Mouse (Mus musculus): Measurements from ENCODE around the gene Nr1i2. TPM values are rescaled to one million over a fixed set of nuclear protein-coding genes. Genes with fewer than 3 reads are reported as not detected.
A peak's percentile ranks its signal among the peaks of the same experiment; 100 is the strongest.

Gene Nr1i2
- total and polyA plus RNA-seq, 2 experiments = 45.8 to 72.3 TPM

GRCm38 (mm10) chr16:38326778-38327397, 32.3 kb upstream of the Nr1i2 start:
- Histone ChIP-seq H3K36me3 (ENCODE audit: control insufficient read depth, insufficient read depth, low read length) (no peaks in the 10 kb centered on the region), H3K9ac (ENCODE audit: low read depth, low read length) (no peak overlapping the region), H3K27me3 (ENCODE audit: control insufficient read depth, insufficient read depth, low read length) (no peaks in the 10 kb centered on the region), H3K27ac (replicated peaks; ENCODE audit: insufficient read depth, low read depth, low read length) (no peak overlapping the region), H3K79me2 (ENCODE audit: control insufficient read depth, insufficient read depth, low read length) (no peaks in the 10 kb centered on the region), H3K4me3 (ENCODE audit: insufficient read depth, low read depth, low read length) (no peak overlapping the region), H3K4me1 (ENCODE audit: control insufficient read depth, insufficient read depth, low read length) (no peaks in the 10 kb centered on the region)
- TF ChIP-seq CTCF (IDR thresholded peaks at IDR 0.05; ENCODE audit: low read depth, low read length) = no peak
- TF ChIP-seq POLR2A (IDR thresholded peaks at IDR 0.05; ENCODE audit: extremely low read depth, insufficient read depth, low read length) = no peak
- no peak for DNase-seq (ENCODE audit: extremely low read depth, low read depth, low spot score)
- 89% methylated on average over 11 of the region's 11 CpGs for WGBS

DNA sequence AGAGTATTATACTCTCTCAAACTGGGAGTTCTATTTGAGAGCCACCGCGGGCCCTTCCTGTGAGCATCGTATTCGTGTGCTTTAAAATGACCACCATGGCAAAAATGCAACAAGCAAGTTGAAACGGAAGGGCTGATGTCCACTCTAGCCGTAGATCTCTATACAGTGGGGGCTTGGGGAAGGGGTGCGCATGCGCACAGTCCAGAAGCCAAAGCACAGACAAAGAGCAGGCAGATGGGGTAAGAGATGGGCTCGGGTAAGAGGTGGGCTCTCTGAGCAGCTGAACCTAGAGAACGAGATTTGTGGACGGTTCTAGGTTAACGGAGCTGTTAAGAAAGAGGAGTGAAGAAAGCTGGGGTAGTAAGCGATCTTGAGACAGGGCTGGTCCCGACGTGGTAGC, 29.7 kb upstream of the Nr1i2 start:
- H3K27ac ChIP-seq (replicated peaks; ENCODE audit: insufficient read depth, low read depth, low read length) = no peak overlapping the region
- no peaks in the 10 kb centered on the region for H3K79me2 ChIP-seq (ENCODE audit: control insufficient read depth, insufficient read depth, low read length)
- no peak overlapping the region for H3K4me3 ChIP-seq (ENCODE audit: insufficient read depth, low read depth, low read length)
- WGBS = 93% methylated on average over 15 of the region's 15 CpGs
- DNase-seq (ENCODE audit: extremely low read depth, low read depth, low spot score) = no peak
- TF ChIP-seq POLR2A (IDR thresholded peaks at IDR 0.05; ENCODE audit: extremely low read depth, insufficient read depth, low read length) = no peak
- no peak for TF ChIP-seq CTCF (IDR thresholded peaks at IDR 0.05; ENCODE audit: low read depth, low read length)
- H3K9ac ChIP-seq (ENCODE audit: low read depth, low read length) = no peak overlapping the region
- no peaks in the 10 kb centered on the region for H3K27me3 ChIP-seq (ENCODE audit: control insufficient read depth, insufficient read depth, low read length)
- no peaks in the 10 kb centered on the region; the same call in 1 of the 2 replicates for H3K4me1 ChIP-seq (ENCODE audit: control insufficient read depth, insufficient read depth, low read length)
- H3K36me3 ChIP-seq (ENCODE audit: control insufficient read depth, insufficient read depth, low read length) = no peaks in the 10 kb centered on the region

DNA sequence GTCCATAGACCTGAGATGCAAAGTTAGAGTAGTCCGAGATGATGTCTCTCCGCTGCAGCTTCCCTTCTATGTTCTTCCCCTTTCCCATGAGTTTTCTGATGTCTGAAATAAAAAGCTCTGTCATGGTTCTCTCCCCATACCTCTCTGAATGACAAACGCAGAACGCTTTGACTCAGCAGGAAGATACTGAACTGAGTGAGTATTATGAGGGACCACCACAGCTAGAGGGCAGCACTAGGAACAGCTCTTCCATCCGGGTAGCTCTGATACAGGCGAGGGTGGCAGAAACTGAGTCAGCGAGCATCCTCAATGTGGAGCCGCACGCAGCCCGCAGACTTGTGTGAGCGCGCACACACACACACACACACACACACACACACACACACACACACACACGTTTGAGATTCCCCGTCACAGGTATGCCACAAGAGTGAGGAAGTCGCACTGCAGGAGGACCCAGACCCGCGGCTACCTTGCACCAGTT, 26.9 kb upstream of the Nr1i2 start:
- WGBS = 36% methylated on average over 17 of the region's 17 CpGs
- TF ChIP-seq CTCF (IDR thresholded peaks at IDR 0.05; ENCODE audit: low read depth, low read length) = peak; percentile 69
- no peak for TF ChIP-seq POLR2A (IDR thresholded peaks at IDR 0.05; ENCODE audit: extremely low read depth, insufficient read depth, low read length)

DNA sequence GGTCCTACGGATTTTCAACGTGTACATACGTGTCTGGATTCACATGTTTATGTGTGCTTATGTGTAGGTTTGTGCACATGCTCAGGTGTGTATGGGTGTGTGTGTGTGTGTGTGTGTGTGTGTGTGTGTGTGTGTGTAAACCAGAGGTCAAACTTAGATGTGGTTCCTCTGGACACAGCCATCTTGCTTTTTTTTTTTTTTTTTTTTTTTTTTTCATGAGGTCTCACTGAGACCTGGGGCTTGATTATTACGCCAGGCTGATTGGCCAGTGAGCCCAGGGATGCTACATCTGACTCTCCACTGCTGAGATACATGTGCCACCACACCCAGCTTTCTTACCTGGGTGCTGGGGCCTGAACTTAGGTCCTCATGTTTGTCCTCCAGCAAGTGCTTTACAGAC, 24.5 kb upstream of the Nr1i2 start:
- no peak for DNase-seq (ENCODE audit: extremely low read depth, low read depth, low spot score)
- no peak overlapping the region for H3K27ac ChIP-seq (replicated peaks; ENCODE audit: insufficient read depth, low read depth, low read length)
- H3K79me2 ChIP-seq (ENCODE audit: control insufficient read depth, insufficient read depth, low read length) = no peaks in the 10 kb centered on the region
- WGBS = 94% methylated on average over 4 of the region's 4 CpGs
- H3K4me3 ChIP-seq (ENCODE audit: insufficient read depth, low read depth, low read length) = no peak overlapping the region
- no peaks in the 10 kb centered on the region; the same call in 1 of the 2 replicates for H3K4me1 ChIP-seq (ENCODE audit: control insufficient read depth, insufficient read depth, low read length)
- no peak for TF ChIP-seq POLR2A (IDR thresholded peaks at IDR 0.05; ENCODE audit: extremely low read depth, insufficient read depth, low read length)
- no peaks in the 10 kb centered on the region for H3K36me3 ChIP-seq (ENCODE audit: control insufficient read depth, insufficient read depth, low read length)
- no peak overlapping the region for H3K9ac ChIP-seq (ENCODE audit: low read depth, low read length)
- H3K27me3 ChIP-seq (ENCODE audit: control insufficient read depth, insufficient read depth, low read length) = no peaks in the 10 kb centered on the region

More for the DNA sequence above, 26.9 kb upstream of the Nr1i2 start:
- no peak overlapping the region for H3K4me3 ChIP-seq (ENCODE audit: insufficient read depth, low read depth, low read length)
- DNase-seq (ENCODE audit: extremely low read depth, low read depth, low spot score) = peak; percentile 26
- no peaks in the 10 kb centered on the region; the same call in 1 of the 2 replicates for H3K4me1 ChIP-seq (ENCODE audit: control insufficient read depth, insufficient read depth, low read length)
- H3K9ac ChIP-seq (ENCODE audit: low read depth, low read length) = no peak overlapping the region
- H3K27me3 ChIP-seq (ENCODE audit: control insufficient read depth, insufficient read depth, low read length) = no peaks in the 10 kb centered on the region
- H3K79me2 ChIP-seq (ENCODE audit: control insufficient read depth, insufficient read depth, low read length) = no peaks in the 10 kb centered on the region
- H3K27ac ChIP-seq (replicated peaks; ENCODE audit: insufficient read depth, low read depth, low read length) = no peak overlapping the region
- H3K36me3 ChIP-seq (ENCODE audit: control insufficient read depth, insufficient read depth, low read length) = no peaks in the 10 kb centered on the region

DNA sequence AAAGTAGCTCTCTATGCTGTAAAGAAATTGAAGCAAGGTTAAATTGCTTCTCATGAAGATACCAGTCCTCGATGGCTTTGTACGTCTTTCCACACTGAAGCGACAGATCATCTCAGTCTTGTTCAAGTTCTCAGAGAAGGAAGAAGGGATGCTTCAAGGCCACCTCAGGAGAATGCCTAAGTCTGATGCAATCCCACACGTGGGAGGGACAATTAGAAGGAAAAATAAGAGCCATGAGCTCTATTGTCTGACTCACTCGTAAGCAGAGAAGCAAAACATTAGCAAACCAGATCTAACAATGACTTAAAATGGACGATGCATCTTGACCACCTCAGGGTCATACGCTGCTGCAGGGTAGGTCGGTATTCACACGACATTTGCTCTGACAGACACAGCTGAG, 23.9 kb upstream of the Nr1i2 start:
- H3K36me3 ChIP-seq (ENCODE audit: control insufficient read depth, insufficient read depth, low read length) = no peaks in the 10 kb centered on the region
- WGBS = 77% methylated on average over 9 of the region's 9 CpGs
- DNase-seq (ENCODE audit: extremely low read depth, low read depth, low spot score) = no peak
- no peak overlapping the region for H3K9ac ChIP-seq (ENCODE audit: low read depth, low read length)
- H3K27me3 ChIP-seq (ENCODE audit: control insufficient read depth, insufficient read depth, low read length) = no peaks in the 10 kb centered on the region
- TF ChIP-seq CTCF (IDR thresholded peaks at IDR 0.05; ENCODE audit: low read depth, low read length) (no peak), POLR2A (IDR thresholded peaks at IDR 0.05; ENCODE audit: extremely low read depth, insufficient read depth, low read length) (no peak)
- no peak overlapping the region for H3K27ac ChIP-seq (replicated peaks; ENCODE audit: insufficient read depth, low read depth, low read length)
- no peaks in the 10 kb centered on the region for H3K79me2 ChIP-seq (ENCODE audit: control insufficient read depth, insufficient read depth, low read length)
- no peak overlapping the region for H3K4me3 ChIP-seq (ENCODE audit: insufficient read depth, low read depth, low read length)
- no peaks in the 10 kb centered on the region; the same call in 1 of the 2 replicates for H3K4me1 ChIP-seq (ENCODE audit: control insufficient read depth, insufficient read depth, low read length)

DNA sequence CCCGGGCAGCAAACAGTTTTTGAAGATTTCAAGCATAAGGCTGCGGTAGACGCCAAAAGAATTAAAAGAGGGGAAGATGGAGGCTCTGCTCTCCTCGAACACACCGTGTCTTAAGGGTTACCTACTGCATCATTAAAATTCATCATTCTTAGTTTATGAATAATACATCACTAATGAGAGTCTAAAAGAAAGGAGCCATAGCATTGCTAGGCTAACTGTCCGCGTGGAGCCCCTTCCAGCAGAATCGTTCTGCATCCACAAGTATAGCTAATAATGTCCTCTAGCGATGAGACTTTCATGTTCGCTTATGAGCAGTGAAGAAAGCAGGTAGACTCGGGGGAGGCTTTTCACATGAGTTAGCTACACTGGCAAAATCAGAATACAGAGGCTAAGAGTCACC, 13.6 kb upstream of the Nr1i2 start:
- no peak for TF ChIP-seq POLR2A (IDR thresholded peaks at IDR 0.05; ENCODE audit: extremely low read depth, insufficient read depth, low read length)
- no peak for TF ChIP-seq CTCF (IDR thresholded peaks at IDR 0.05; ENCODE audit: low read depth, low read length)
- Histone ChIP-seq H3K27ac (replicated peaks; ENCODE audit: insufficient read depth, low read depth, low read length) (no peak overlapping the region), H3K79me2 (ENCODE audit: control insufficient read depth, insufficient read depth, low read length) (no peaks in the 10 kb centered on the region), H3K9ac (ENCODE audit: low read depth, low read length) (no peak overlapping the region), H3K27me3 (ENCODE audit: control insufficient read depth, insufficient read depth, low read length) (no peaks in the 10 kb centered on the region), H3K4me1 (ENCODE audit: control insufficient read depth, insufficient read depth, low read length) (no peaks in the 10 kb centered on the region; the same call in 1 of the 2 replicates), H3K4me3 (ENCODE audit: insufficient read depth, low read depth, low read length) (no peak overlapping the region), H3K36me3 (ENCODE audit: control insufficient read depth, insufficient read depth, low read length) (no peaks in the 10 kb centered on the region)
- WGBS = 95% methylated on average over 11 of the region's 11 CpGs
- no peak for DNase-seq (ENCODE audit: extremely low read depth, low read depth, low spot score)

Data from liver, adult 2 months (tissue).